ENCODE assay signal across 22 mouse cellular contexts in genomic region chr8:107699759-107700158, GRCm38 (mm10).
DNase-seq lines count a peak whose midpoint lies in the region; ATAC-seq and TF ChIP-seq lines count a peak whose summit lies in the region.
"Had no signal": no experiment of that assay in that cellular context is flagged by ENCODE, and none has a peak within 500 bp of the region (broad histone marks: within the 10 kb centered on the region; RNA-seq: fewer than 3 reads in every experiment).

No protein-coding gene starts in this region.

- peak overlapping the region; percentile 14; the same call in 1 of the 2 replicates for H3K4me2 ChIP-seq in hindbrain, postnatal 0 days (ENCODE audit: low read depth, low read length)
- H3K4me2 ChIP-seq in neural tube, embryonic 13.5 days, result no peak overlapping the region
- no peak overlapping the region for H3K4me2 ChIP-seq in midbrain, embryonic 15.5 days
- no peak overlapping the region for H3K4me2 ChIP-seq in liver, postnatal 0 days (ENCODE audit: low read depth, low read length)
- H3K4me2 ChIP-seq: forebrain, embryonic 15.5 days; intestine, embryonic 15.5 days; lung, embryonic 14.5 days; neural tube, embryonic 12.5 days had no signal

- 43% methylated on average over 3 of the region's 3 CpGs for WGBS in hindbrain, postnatal 0 days
- 84% methylated on average over 3 of the region's 3 CpGs for WGBS in hindbrain, embryonic 10.5 days
- 15% methylated on average over 3 of the region's 3 CpGs for WGBS in neural tube, embryonic 13.5 days
- 56% methylated on average over 3 of the region's 3 CpGs for WGBS in midbrain, embryonic 15.5 days
- WGBS in liver, postnatal 0 days (ENCODE audit: insufficient replicate concordance), result 76% methylated on average over 3 of the region's 3 CpGs

- H3K4me3 ChIP-seq in hindbrain, postnatal 0 days (ENCODE audit: low read length), result no peak overlapping the region
- no peak overlapping the region for H3K4me3 ChIP-seq in hindbrain, embryonic 10.5 days
- H3K4me3 ChIP-seq in neural tube, embryonic 13.5 days, result no peak overlapping the region
- no peak overlapping the region for H3K4me3 ChIP-seq in midbrain, embryonic 15.5 days
- H3K4me3 ChIP-seq in liver, postnatal 0 days (ENCODE audit: low read depth, low read length), result no peak overlapping the region
- H3K4me3 ChIP-seq: forebrain, embryonic 15.5 days; intestine, embryonic 15.5 days; neural tube, embryonic 12.5 days had no signal

- TF ChIP-seq CTCF in hindbrain, postnatal 0 days (IDR thresholded peaks at IDR 0.05; ENCODE audit: low read depth), result no peak
- TF ChIP-seq CTCF in liver, postnatal 0 days (IDR thresholded peaks at IDR 0.05; ENCODE audit: low read depth), result no peak

- H3K27me3 ChIP-seq in hindbrain, postnatal 0 days (ENCODE audit: insufficient read depth, low read length), result no peaks in the 10 kb centered on the region
- H3K27me3 ChIP-seq in hindbrain, embryonic 10.5 days (ENCODE audit: insufficient read depth, poor library complexity, severe bottlenecking), result 0 out of 2 replicates have a peak, but pooled peaks cover 3% of the 10 kb centered on the region
- no peaks in the 10 kb centered on the region for H3K27me3 ChIP-seq in neural tube, embryonic 13.5 days
- H3K27me3 ChIP-seq in midbrain, embryonic 15.5 days (replicated peaks), result no peaks in the 10 kb centered on the region; the same call in 1 of the 2 replicates
- no peaks in the 10 kb centered on the region for H3K27me3 ChIP-seq in liver, postnatal 0 days (ENCODE audit: insufficient read depth, low read length)
- H3K27me3 ChIP-seq: forebrain, embryonic 15.5 days; intestine, embryonic 15.5 days; neural tube, embryonic 12.5 days had no signal

- H3K4me1 ChIP-seq in hindbrain, postnatal 0 days (ENCODE audit: insufficient read depth, low read length), result 0 out of 2 replicates have a peak, but pooled peaks cover 3% of the 10 kb centered on the region
- H3K4me1 ChIP-seq in hindbrain, embryonic 10.5 days (replicated peaks), result peaks cover 12% of the 10 kb centered on the region; the same call in 1 of the 2 replicates
- H3K4me1 ChIP-seq in neural tube, embryonic 13.5 days (replicated peaks), result peaks cover 27% of the 10 kb centered on the region
- peaks cover 20% of the 10 kb centered on the region for H3K4me1 ChIP-seq in midbrain, embryonic 15.5 days
- H3K4me1 ChIP-seq in liver, postnatal 0 days (ENCODE audit: insufficient read depth), result peaks cover 3% of the 10 kb centered on the region

- H3K9me3 ChIP-seq in hindbrain, postnatal 0 days (ENCODE audit: low read length), result no peaks in the 10 kb centered on the region
- no peaks in the 10 kb centered on the region for H3K9me3 ChIP-seq in hindbrain, embryonic 10.5 days
- H3K9me3 ChIP-seq in neural tube, embryonic 13.5 days, result no peaks in the 10 kb centered on the region
- H3K9me3 ChIP-seq in midbrain, embryonic 15.5 days, result no peaks in the 10 kb centered on the region
- H3K9me3 ChIP-seq in liver, postnatal 0 days (ENCODE audit: low read length), result no peaks in the 10 kb centered on the region
- H3K9me3 ChIP-seq: forebrain, embryonic 15.5 days; intestine, embryonic 15.5 days; neural tube, embryonic 12.5 days had no signal

- no peak for TF ChIP-seq EP300 in liver, postnatal 0 days (IDR thresholded peaks at IDR 0.05; ENCODE audit: low read depth)

- no peak overlapping the region for H3K9ac ChIP-seq in hindbrain, postnatal 0 days (replicated peaks; ENCODE audit: low read length)
- no peak overlapping the region for H3K9ac ChIP-seq in neural tube, embryonic 13.5 days
- H3K9ac ChIP-seq in midbrain, embryonic 15.5 days, result no peak overlapping the region
- no peak overlapping the region for H3K9ac ChIP-seq in liver, postnatal 0 days (replicated peaks)
- H3K9ac ChIP-seq: forebrain, embryonic 15.5 days; intestine, embryonic 15.5 days; liver, embryonic 14.5 days; lung, embryonic 14.5 days; neural tube, embryonic 12.5 days had no signal

- no peak overlapping the region for H3K27ac ChIP-seq in hindbrain, postnatal 0 days
- H3K27ac ChIP-seq in hindbrain, embryonic 10.5 days, result no peak overlapping the region
- H3K27ac ChIP-seq in neural tube, embryonic 13.5 days (replicated peaks), result 0 out of 2 replicates have a peak overlapping the region, but pooled peaks have one; percentile 67
- H3K27ac ChIP-seq in midbrain, embryonic 15.5 days, result peak overlapping the region; percentile 46; the same call in 1 of the 2 replicates
- no peak overlapping the region for H3K27ac ChIP-seq in liver, postnatal 0 days (ENCODE audit: low read depth)
- H3K27ac ChIP-seq: forebrain, embryonic 15.5 days; intestine, embryonic 15.5 days; kidney, postnatal 0 days; liver, embryonic 14.5 days; neural tube, embryonic 12.5 days had no signal

- DNase-seq in hindbrain, postnatal 0 days (ENCODE audit: low spot score), result no peak
- DNase-seq in hindbrain, embryonic 10.5 days (ENCODE audit: low spot score), result no peak
- DNase-seq in neural tube, embryonic 10.5 days (ENCODE audit: extremely low spot score, low spot score), result no peak
- DNase-seq in liver, postnatal 0 days, result no peak
- no peak for DNase-seq in layer of hippocampus, adult 8-10 months (ENCODE audit: low spot score in 2 of 2)
- DNase-seq: kidney, adult 8-10 months; layer of hippocampus, adult 9-11 months; liver; lung, postnatal 14 days; retina, postnatal 1 day; right cerebral cortex, postnatal 14 days; thymus, postnatal 4 days had no signal

- H3K36me3 ChIP-seq in hindbrain, postnatal 0 days (ENCODE audit: insufficient read depth, low read length), result no peaks in the 10 kb centered on the region
- no peaks in the 10 kb centered on the region for H3K36me3 ChIP-seq in hindbrain, embryonic 10.5 days
- no peaks in the 10 kb centered on the region for H3K36me3 ChIP-seq in neural tube, embryonic 13.5 days
- no peaks in the 10 kb centered on the region for H3K36me3 ChIP-seq in midbrain, embryonic 15.5 days (replicated peaks)
- H3K36me3 ChIP-seq in liver, postnatal 0 days (replicated peaks; ENCODE audit: insufficient read depth, low read length), result no peaks in the 10 kb centered on the region
- H3K36me3 ChIP-seq: forebrain, embryonic 15.5 days; intestine, embryonic 15.5 days; neural tube, embryonic 12.5 days had no signal

- ATAC-seq in hindbrain, postnatal 0 days, result no peak
- peak; percentile 75 for ATAC-seq in neural tube, embryonic 13.5 days (ENCODE audit: low read depth)
- no peak for ATAC-seq in midbrain, embryonic 15.5 days (replicated peaks)
- ATAC-seq in liver, postnatal 0 days, result no peak
- ATAC-seq: forebrain, embryonic 15.5 days; hindbrain, embryonic 16.5 days; intestine, embryonic 15.5 days; Patski had no signal

Comparison
In these comparisons a context has a peak if more than half of its experiments do, and no peak if none do; other contexts are left out.
1. H3K27ac ChIP-seq: peak in neural tube, embryonic 13.5 days (single experiment) and midbrain, embryonic 15.5 days (single experiment); none in hindbrain, postnatal 0 days (single experiment), hindbrain, embryonic 10.5 days (single experiment) and liver, postnatal 0 days (single experiment).